Mouse (Mus musculus): ENCODE results near the gene Ppp1r21.
A peak's percentile ranks its signal among the peaks of the same experiment; 100 is the strongest.

Gene Ppp1r21

GRCm38 (mm10) chr17:88529519-88530235 is at the start of gene Ppp1r21:
TSS of gene Ppp1r21 (plus strand) at chr17:88530118.
- DNase-seq (ENCODE audit: low read depth, low spot score) = peak; percentile 86

DNA sequence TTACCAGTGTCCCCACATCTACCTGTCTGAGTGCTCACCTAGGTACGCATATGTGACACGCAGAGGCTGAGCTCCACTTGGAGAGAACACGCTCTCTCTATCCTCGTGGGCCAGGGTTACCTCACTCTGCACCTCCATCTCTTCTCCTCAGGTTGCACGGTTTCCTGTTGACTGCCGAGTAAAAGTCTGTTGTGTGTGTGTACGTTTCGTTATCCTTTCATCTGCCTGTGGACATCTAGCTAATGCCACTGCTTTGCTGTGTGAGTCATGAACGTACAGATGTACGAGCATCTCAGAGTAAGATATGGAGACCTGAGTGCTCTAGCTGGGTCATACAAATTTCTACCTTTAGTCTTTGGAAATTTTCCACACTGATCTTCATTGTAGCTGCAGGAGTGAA is 49.5 kb upstream of the Ppp1r21 start:
- no peak for DNase-seq (ENCODE audit: low read depth, low spot score)

DNA sequence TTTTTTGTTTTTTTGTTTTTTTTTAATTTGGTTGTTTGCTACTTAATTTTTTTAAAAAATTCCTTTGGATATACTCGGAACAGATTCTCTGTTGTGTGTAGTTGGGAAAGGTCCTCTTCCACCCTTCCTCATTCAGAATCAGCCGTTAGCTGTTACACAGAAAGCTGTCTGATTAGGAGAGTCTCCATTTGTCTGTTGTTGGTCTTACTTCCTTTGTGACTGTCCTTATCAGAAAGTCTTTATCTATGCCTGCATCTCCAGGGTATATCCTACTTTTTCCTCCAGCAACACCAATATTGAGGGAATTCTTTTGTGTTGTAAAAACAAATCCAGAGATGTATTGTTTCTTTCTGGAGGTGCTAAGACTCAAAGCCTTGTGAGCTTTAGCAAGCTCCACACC is 48.9 kb upstream of the Ppp1r21 start:
- DNase-seq (ENCODE audit: low read depth, low spot score) = no peak

- no peak for DNase-seq (ENCODE audit: low read depth, low spot score)
These were observed 48.3 kb upstream of the Ppp1r21 start for GRCm38 (mm10) chr17:88481587-88481986.

GRCm38 (mm10) chr17:88484539-88484938 is 45.4 kb upstream of the Ppp1r21 start:
- no peak for DNase-seq (ENCODE audit: low read depth, low spot score)

DNA sequence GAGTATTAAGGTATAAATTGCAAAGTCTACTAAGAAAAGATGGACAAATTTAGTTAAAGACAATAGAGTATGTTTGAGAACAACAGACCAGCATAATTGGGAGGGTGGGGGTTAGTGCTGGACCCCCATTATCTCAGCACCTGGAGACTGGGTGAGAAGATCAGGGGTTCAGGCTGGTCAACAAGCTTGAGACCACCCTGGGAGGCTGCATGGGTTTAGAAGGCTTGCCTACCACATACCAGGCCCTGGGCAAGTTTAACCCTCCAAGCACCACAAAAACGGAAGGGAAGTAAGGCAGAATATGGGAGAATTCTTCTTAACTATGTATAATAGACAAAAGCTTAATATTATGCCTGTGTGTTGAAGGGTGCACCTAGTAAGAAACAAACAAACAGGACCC is 45.0 kb upstream of the Ppp1r21 start:
- no peak for DNase-seq (ENCODE audit: low read depth, low spot score)

GRCm38 (mm10) chr17:88490546-88490945 is 39.4 kb upstream of the Ppp1r21 start:
- DNase-seq (ENCODE audit: low read depth, low spot score) = no peak

- DNase-seq (ENCODE audit: low read depth, low spot score) = no peak
These were observed 38.4 kb upstream of the Ppp1r21 start for GRCm38 (mm10) chr17:88491366-88492106.

DNA sequence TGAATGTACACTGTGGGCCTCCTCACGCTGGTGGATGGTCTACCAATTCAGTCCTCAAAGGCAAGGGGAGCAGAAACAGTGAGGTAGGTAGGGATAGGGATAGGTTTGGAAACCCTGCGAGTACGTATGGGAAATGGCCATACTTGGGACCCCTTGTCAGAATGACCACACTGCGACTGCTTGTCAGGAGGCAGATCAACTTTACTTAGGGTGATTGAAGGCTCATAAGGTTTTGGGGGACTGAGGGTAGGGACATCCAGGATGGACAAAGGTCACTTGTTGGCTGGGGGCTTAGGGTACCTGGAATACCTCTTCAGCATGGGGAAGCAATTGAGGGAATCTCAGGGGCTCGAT is 37.8 kb upstream of the Ppp1r21 start:
- no peak for DNase-seq (ENCODE audit: low read depth, low spot score)

GRCm38 (mm10) chr17:88493551-88493950 is 36.4 kb upstream of the Ppp1r21 start:
- no peak for DNase-seq (ENCODE audit: low read depth, low spot score)

DNA sequence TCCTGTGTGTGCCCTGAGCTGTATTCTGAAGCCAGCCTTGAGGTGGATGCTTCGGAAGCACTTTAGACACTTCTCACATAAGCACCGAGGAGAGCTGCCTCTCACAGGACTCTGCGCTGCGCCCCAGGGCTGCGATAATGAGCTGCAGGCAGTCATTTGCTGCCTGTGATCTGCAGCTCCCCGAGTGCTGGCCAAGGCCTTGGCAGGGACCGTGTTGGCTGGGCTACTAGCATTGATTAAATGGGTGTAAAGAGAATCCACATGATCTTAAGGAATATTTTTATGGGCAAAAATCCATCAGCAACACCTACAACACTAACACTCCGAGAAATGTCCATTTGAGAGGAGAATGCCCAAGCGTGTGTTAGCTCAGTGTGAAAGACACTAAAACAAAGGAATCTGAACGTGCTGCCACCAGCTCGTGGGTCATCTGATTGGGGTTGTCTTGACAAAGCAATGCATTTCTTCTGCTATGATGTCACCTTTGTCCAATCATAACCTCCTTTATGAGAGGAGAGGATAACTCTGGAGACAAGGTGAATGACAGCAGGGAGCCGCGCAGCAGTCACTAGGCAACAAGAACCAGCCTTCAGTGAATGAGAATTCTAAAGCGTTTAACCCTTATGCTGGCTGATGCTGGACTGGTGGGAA is 35.7 kb upstream of the Ppp1r21 start:
- DNase-seq (ENCODE audit: low read depth, low spot score) = no peak

DNA sequence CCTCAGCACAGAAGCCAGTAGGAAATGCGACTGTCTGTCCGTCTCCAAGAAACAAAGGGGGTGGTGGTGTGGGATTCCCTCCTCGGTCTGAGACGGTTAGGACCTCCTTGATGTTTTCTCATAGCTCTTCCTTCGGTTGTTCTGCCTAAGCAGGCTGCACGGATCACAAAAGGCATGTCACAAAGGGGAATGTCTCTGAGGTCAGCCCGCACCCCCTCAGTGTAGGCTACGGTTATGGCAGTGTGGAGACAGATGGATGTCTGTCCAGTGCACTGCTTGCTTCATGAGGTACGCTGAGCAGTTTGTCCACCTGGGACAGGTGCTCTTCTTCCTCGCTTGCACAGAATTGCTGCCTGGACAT is 35.2 kb upstream of the Ppp1r21 start:
- no peak for DNase-seq (ENCODE audit: low read depth, low spot score)

GRCm38 (mm10) chr17:88498090-88498682 is 31.7 kb upstream of the Ppp1r21 start:
- no peak for DNase-seq (ENCODE audit: low read depth, low spot score)

DNA sequence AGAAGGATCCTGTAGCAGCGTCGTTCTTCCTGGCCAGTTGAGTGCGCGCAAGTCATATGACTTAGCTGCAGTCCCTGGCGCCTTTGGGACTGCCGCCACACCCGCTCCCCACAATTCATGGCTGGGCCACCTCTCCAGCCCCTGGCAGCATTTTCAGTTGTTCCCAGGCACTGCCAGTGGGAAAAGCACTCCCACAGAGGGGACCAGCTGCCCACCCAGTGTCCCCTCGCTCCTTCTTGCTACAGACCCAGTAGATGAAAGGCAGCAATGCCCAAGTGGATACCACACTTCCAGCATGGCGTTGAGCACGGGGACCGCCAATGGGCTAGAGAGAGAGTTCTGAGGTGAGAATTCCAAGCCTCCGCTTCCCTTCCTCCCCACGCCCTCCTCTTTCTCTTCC is 25.9 kb upstream of the Ppp1r21 start:
- DNase-seq (ENCODE audit: low read depth, low spot score) = no peak

DNA sequence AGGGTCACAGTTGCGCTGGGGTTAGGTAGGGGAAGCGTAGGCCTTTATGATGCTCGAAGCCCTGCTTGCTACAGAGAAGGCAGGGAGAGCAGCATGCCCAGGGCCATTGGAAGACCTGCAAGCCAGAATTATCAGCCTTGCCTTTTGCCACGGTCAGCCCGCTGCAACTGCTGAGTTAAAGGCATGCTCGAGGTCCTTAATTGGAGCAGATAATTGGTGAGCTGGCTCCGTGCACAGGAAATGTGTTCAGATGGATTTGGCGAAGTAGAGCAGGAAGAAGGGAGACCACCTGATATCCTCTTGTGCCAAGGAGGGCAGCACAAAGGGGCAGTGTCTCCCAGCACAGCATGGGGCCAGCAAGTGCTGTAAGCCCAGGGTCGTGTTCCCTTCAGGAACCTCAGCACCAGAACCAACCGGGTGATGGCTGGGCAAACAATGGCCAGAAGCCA is 24.6 kb upstream of the Ppp1r21 start:
- DNase-seq (ENCODE audit: low read depth, low spot score) = no peak

- no peak for DNase-seq (ENCODE audit: low read depth, low spot score)
These were observed 24.0 kb upstream of the Ppp1r21 start for GRCm38 (mm10) chr17:88505941-88506340.

DNA sequence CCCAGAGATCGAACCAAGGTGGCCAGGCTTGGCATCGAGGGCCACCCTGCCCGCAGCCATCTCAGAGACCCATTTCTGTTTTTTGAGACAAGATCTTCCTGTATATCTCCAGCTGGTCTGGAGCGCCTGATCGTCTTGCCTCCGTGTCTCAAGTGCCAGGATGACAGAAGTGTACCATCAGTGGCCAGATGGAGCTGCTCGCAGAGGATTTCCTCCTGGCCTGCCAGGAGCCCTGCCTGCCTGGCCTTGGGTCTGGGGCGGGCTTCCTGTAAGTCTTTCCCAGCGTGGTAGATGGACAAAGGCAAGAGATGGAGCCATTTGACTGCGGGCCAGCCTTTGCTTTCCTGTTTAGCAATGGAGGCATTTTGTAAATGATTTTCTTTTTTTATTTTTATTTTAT is 22.5 kb upstream of the Ppp1r21 start:
- DNase-seq (ENCODE audit: low read depth, low spot score) = no peak

GRCm38 (mm10) chr17:88508846-88509508 is 20.9 kb upstream of the Ppp1r21 start:
- DNase-seq (ENCODE audit: low read depth, low spot score) = no peak

DNA sequence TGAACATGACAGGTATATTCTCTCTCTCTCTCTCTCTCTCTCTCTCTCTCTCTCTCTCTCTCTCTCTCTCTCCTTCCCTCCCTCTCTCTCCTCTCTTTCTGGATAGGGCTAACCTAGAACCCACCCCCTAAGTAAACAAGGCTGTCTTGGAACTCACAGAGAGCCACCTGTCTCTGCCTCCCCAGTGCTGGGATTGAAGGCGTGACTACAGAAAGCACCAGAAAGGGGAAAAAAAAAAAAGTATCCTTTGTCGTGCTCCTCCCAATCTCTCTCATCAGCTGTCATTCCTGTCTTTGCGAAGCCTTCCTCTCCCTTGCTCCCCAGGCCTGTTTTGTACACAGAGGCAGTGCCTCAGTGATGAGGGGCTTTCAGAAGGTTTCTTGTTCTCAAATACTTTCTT is 19.9 kb upstream of the Ppp1r21 start:
- no peak for DNase-seq (ENCODE audit: low read depth, low spot score)

DNA sequence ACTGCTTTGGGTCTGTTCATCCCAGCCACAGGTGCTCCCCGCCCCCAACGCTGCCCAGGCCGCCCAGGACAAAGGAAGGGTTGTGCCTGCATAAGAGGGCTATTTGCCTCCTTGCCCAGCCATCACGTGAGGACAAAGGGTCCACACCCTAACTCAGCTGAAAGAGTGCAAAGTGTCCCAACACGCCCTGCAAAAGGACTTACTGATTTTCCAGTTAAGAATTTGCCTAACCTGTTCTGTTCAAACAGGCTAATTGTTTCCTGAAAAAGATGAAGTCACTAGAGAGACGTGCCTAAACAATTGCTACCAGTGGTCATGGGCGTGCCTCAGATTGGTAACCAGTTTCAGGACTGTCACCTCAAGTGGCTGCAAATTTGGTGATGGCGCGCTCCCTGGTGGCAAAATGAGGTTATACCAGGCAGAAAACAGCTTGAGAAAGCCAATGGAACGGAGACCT is 18.8 kb upstream of the Ppp1r21 start:
- DNase-seq (ENCODE audit: low read depth, low spot score) = peak; percentile 54

- no peak for DNase-seq (ENCODE audit: low read depth, low spot score)
These were observed 13.4 kb upstream of the Ppp1r21 start for GRCm38 (mm10) chr17:88516477-88516876.

DNA sequence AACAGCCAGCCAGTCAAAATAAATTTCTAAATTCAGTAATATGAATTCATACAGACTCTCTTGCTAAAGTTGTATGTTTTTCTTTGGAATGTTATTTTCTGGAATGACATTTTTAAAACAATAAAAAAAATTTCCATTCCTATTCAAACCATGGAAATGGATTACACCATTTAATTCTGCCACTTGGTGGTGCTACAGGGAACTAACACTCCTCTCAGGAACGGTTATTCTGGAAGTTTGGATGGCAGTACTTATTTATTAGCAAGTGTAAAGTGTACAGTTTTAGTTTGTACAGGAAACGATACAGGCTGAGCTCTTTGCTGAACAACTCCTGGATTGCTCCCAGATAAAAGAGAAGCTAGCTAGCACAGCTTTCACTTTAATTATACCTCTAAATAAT is 2.1 kb upstream of the Ppp1r21 start:
- no peak for DNase-seq (ENCODE audit: low read depth, low spot score)
